12 mouse cellular contexts compared by ENCODE assay signal in the genomic region with DNA sequence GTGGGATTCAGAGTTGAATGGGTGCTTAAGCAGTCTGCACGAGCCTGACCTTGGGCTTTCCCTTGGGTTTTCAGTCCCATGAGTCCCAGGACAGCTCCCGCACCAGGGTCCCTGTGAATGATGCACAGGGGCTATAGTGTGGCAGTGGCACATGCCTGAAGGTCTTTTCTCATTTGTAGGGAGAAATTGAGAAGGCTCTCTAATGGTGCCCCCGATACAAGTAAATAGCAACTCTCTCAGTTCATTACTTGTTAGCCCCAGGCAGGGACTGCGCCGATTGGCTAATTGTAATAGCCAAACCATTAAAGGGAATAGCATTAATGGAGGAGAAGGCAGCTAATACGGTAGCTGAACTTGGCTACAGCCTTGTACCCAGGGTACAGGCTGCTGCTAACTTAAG.
DNase-seq lines count a peak whose midpoint lies in the region; ATAC-seq and TF ChIP-seq lines count a peak whose summit lies in the region.
"Had no signal": no experiment of that assay in that cellular context is flagged by ENCODE, and none has a peak within 500 bp of the region (broad histone marks: within the 10 kb centered on the region; RNA-seq: fewer than 3 reads in every experiment).

No protein-coding gene starts in this region.

- 92% methylated on average over 6 of the region's 6 CpGs for WGBS in midbrain, embryonic 11.5 days
- 57% methylated on average over 6 of the region's 6 CpGs for WGBS in midbrain, postnatal 0 days
- 23% methylated on average over 6 of the region's 6 CpGs for WGBS in forebrain, embryonic 16.5 days
- 59% methylated on average over 6 of the region's 6 CpGs for WGBS in midbrain, embryonic 16.5 days
- WGBS in liver, embryonic 11.5 days: 89% methylated on average over 6 of the region's 6 CpGs

- no peaks in the 10 kb centered on the region for H3K36me3 ChIP-seq in midbrain, embryonic 11.5 days (ENCODE audit: control insufficient read depth, insufficient read depth, low read length)
- H3K36me3 ChIP-seq in midbrain, postnatal 0 days (ENCODE audit: insufficient read depth, low read length): no peaks in the 10 kb centered on the region
- H3K36me3 ChIP-seq in forebrain, embryonic 16.5 days (ENCODE audit: control insufficient read depth, insufficient read depth): no peaks in the 10 kb centered on the region
- no peaks in the 10 kb centered on the region for H3K36me3 ChIP-seq in midbrain, embryonic 16.5 days (ENCODE audit: control insufficient read depth, insufficient read depth, low read length)
- H3K36me3 ChIP-seq in liver, embryonic 11.5 days (ENCODE audit: control insufficient read depth, insufficient read depth, low read length): peaks cover 6% of the 10 kb centered on the region; the same call in 1 of the 2 replicates

- no peak overlapping the region for H3K27ac ChIP-seq in midbrain, embryonic 11.5 days (ENCODE audit: low read depth, low read length)
- no peak overlapping the region for H3K27ac ChIP-seq in midbrain, postnatal 0 days (ENCODE audit: low read depth, low read length)
- H3K27ac ChIP-seq in forebrain, embryonic 16.5 days (ENCODE audit: low read length): no peak overlapping the region
- no peak overlapping the region for H3K27ac ChIP-seq in midbrain, embryonic 16.5 days (ENCODE audit: low read length)
- no peak overlapping the region for H3K27ac ChIP-seq in liver, embryonic 11.5 days (ENCODE audit: low read depth, low read length)

- H3K27me3 ChIP-seq in midbrain, embryonic 11.5 days (ENCODE audit: control insufficient read depth, insufficient read depth, low read length): no peaks in the 10 kb centered on the region
- H3K27me3 ChIP-seq in midbrain, postnatal 0 days (ENCODE audit: insufficient read depth, low read length): no peaks in the 10 kb centered on the region
- H3K27me3 ChIP-seq in forebrain, embryonic 16.5 days (replicated peaks; ENCODE audit: control insufficient read depth, insufficient read depth, low read length): no peaks in the 10 kb centered on the region
- H3K27me3 ChIP-seq in midbrain, embryonic 16.5 days (ENCODE audit: control insufficient read depth, insufficient read depth, low read depth, low read length): no peaks in the 10 kb centered on the region
- H3K27me3 ChIP-seq in liver, embryonic 11.5 days (replicated peaks; ENCODE audit: control insufficient read depth, insufficient read depth, low read length): no peaks in the 10 kb centered on the region

- intact Hi-C loops in gastrocnemius, postnatal 14 days (cut with DNase I; ENCODE audit: low total_unique reads): loop anchor here (10.0 kb wide), 1 partner anchor 83 kb away; no protein-coding TSS in a partner anchor

- H3K4me3 ChIP-seq in midbrain, embryonic 11.5 days (ENCODE audit: low read depth, low read length): no peak overlapping the region
- H3K4me3 ChIP-seq in midbrain, postnatal 0 days (ENCODE audit: low read depth, low read length): no peak overlapping the region
- no peak overlapping the region for H3K4me3 ChIP-seq in forebrain, embryonic 16.5 days (replicated peaks; ENCODE audit: low read length)
- H3K4me3 ChIP-seq in midbrain, embryonic 16.5 days (ENCODE audit: low read depth, low read length): no peak overlapping the region
- H3K4me3 ChIP-seq in liver, embryonic 11.5 days (ENCODE audit: low read depth, low read length): no peak overlapping the region

- 0 out of 2 replicates have a peak, but pooled peaks have one; percentile 7 for ATAC-seq in midbrain, embryonic 11.5 days (ENCODE audit: low FRiP score)
- ATAC-seq in midbrain, postnatal 0 days (ENCODE audit: low FRiP score): no peak
- ATAC-seq in forebrain, embryonic 16.5 days: peak; percentile 67
- ATAC-seq in midbrain, embryonic 16.5 days: peak; percentile 50
- ATAC-seq in liver, embryonic 11.5 days (replicated peaks; ENCODE audit: low FRiP score): no peak
- ATAC-seq: liver, postnatal 0 days had no signal

- DNase-seq in midbrain, embryonic 11.5 days (ENCODE audit: low spot score, missing footprints): no peak
- no peak for DNase-seq in midbrain, postnatal 0 days (ENCODE audit: low spot score)
- DNase-seq in kidney, adult 9 months: peak; percentile 47
- DNase-seq in liver, embryonic 11.5 days (ENCODE audit: low spot score): no peak
- DNase-seq in gastrocnemius, postnatal 14 days: no peak
- no peak for DNase-seq in testis, postnatal 10 days (ENCODE audit: low spot score)
- DNase-seq: cerebellum, adult 18-20 months; embryo, embryonic 11 days; heart, postnatal 10 days; liver, postnatal 0 days had no signal

- no peaks in the 10 kb centered on the region for H3K9me3 ChIP-seq in midbrain, embryonic 11.5 days (ENCODE audit: control insufficient read depth, low read length)
- no peaks in the 10 kb centered on the region for H3K9me3 ChIP-seq in midbrain, postnatal 0 days (ENCODE audit: low read length)
- no peaks in the 10 kb centered on the region for H3K9me3 ChIP-seq in forebrain, embryonic 16.5 days (ENCODE audit: control insufficient read depth, low read length)
- no peaks in the 10 kb centered on the region for H3K9me3 ChIP-seq in midbrain, embryonic 16.5 days (replicated peaks; ENCODE audit: control insufficient read depth, low read length, poor library complexity, severe bottlenecking)
- no peaks in the 10 kb centered on the region for H3K9me3 ChIP-seq in liver, embryonic 11.5 days (ENCODE audit: control insufficient read depth, low read length)

- no peaks in the 10 kb centered on the region for H3K4me1 ChIP-seq in midbrain, embryonic 11.5 days (ENCODE audit: control insufficient read depth, insufficient read depth, low read length)
- no peaks in the 10 kb centered on the region for H3K4me1 ChIP-seq in midbrain, postnatal 0 days (ENCODE audit: insufficient read depth, low read length)
- peaks cover 7% of the 10 kb centered on the region; the same call in 1 of the 2 replicates for H3K4me1 ChIP-seq in forebrain, embryonic 16.5 days (replicated peaks; ENCODE audit: control insufficient read depth, insufficient read depth, low read length)
- H3K4me1 ChIP-seq in midbrain, embryonic 16.5 days (ENCODE audit: control insufficient read depth, insufficient read depth, low read length): 0 out of 2 replicates have a peak, but pooled peaks cover 2% of the 10 kb centered on the region
- H3K4me1 ChIP-seq in liver, embryonic 11.5 days (replicated peaks; ENCODE audit: control insufficient read depth, insufficient read depth, low read length): peaks cover 23% of the 10 kb centered on the region

- TF ChIP-seq CTCF in midbrain, postnatal 0 days (IDR thresholded peaks at IDR 0.05): no peak

- no peak overlapping the region for H3K9ac ChIP-seq in midbrain, embryonic 11.5 days (ENCODE audit: low read length)
- H3K9ac ChIP-seq in midbrain, postnatal 0 days (replicated peaks; ENCODE audit: low read length, poor library complexity, severe bottlenecking): no peak overlapping the region
- H3K9ac ChIP-seq in forebrain, embryonic 16.5 days (replicated peaks; ENCODE audit: low read depth, low read length): no peak overlapping the region
- H3K9ac ChIP-seq in midbrain, embryonic 16.5 days (ENCODE audit: low read depth, low read length): no peak overlapping the region
- no peak overlapping the region for H3K9ac ChIP-seq in liver, embryonic 11.5 days (ENCODE audit: low read depth, low read length)
- H3K9ac ChIP-seq: liver, postnatal 0 days had no signal

- no peak overlapping the region for H3K4me2 ChIP-seq in midbrain, embryonic 11.5 days
- no peak overlapping the region for H3K4me2 ChIP-seq in midbrain, postnatal 0 days (ENCODE audit: low read depth, low read length, poor library complexity, severe bottlenecking)
- H3K4me2 ChIP-seq in forebrain, embryonic 16.5 days (ENCODE audit: low read length): no peak overlapping the region
- H3K4me2 ChIP-seq in midbrain, embryonic 16.5 days (ENCODE audit: low read length): no peak overlapping the region
- H3K4me2 ChIP-seq in liver, embryonic 11.5 days: no peak overlapping the region

Comparison
In these comparisons a context has a peak if more than half of its experiments do, and no peak if none do; other contexts are left out.
1. ATAC-seq: peak in midbrain, embryonic 11.5 days (single experiment), forebrain, embryonic 16.5 days (single experiment) and midbrain, embryonic 16.5 days (single experiment); none in midbrain, postnatal 0 days (single experiment) and liver, embryonic 11.5 days (single experiment).